13 mouse cellular contexts compared by ENCODE assay signal in the genomic region with DNA sequence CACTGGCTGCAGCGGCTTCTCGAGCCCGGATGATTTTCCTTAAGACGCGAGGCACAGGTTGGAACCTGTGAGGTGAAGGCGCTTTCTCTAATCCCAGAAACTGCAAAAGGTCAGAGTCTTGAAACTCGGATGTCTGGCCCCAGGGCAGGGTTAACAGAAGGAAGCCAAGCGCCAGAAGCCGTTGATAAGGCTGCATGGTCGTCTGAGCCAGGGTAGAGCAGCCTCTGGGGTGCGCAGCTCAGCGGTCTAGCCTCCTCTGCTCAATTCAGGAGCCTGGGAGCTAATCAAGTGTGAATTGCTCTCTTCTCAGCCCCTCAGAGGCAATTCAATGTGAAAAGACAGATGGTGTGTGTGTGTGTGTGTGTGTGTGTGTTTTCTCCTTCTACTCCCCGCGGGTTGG. TPM values are rescaled to one million over a fixed set of nuclear protein-coding genes. Genes with fewer than 3 reads are reported as not detected.
A peak's percentile ranks its signal among the peaks of the same experiment; 100 is the strongest.
DNase-seq lines count a peak whose midpoint lies in the region; ATAC-seq and TF ChIP-seq lines count a peak whose summit lies in the region.
"Had no signal": no experiment of that assay in that cellular context is flagged by ENCODE, and none has a peak within 500 bp of the region (broad histone marks: within the 10 kb centered on the region; RNA-seq: fewer than 3 reads in every experiment).

A gene (minus strand): TSS at position 317 of the 400 bp plus-strand sequence.

- H3K27ac ChIP-seq in midbrain, postnatal 0 days (ENCODE audit: low read depth, low read length) = no peak within 1 kb of the TSS
- no peak within 1 kb of the TSS for H3K27ac ChIP-seq in midbrain, embryonic 15.5 days
- H3K27ac ChIP-seq: hindbrain, embryonic 10.5 days; limb, embryonic 15.5 days had no signal

- 72% methylated on average over 14 of the region's 14 CpGs for WGBS in midbrain, postnatal 0 days
- 63% methylated on average over 14 of the region's 14 CpGs for WGBS in midbrain, embryonic 15.5 days

- no peak within 1 kb of the TSS for H3K4me3 ChIP-seq in midbrain, postnatal 0 days (ENCODE audit: low read depth, low read length)
- no peak within 1 kb of the TSS for H3K4me3 ChIP-seq in midbrain, embryonic 15.5 days
- H3K4me3 ChIP-seq: hindbrain, embryonic 10.5 days; limb, embryonic 15.5 days had no signal

- H3K4me1 ChIP-seq in midbrain, postnatal 0 days (ENCODE audit: insufficient read depth, low read length) = no peaks in the 10 kb centered on the region
- H3K4me1 ChIP-seq in midbrain, embryonic 15.5 days = no peaks in the 10 kb centered on the region
- H3K4me1 ChIP-seq: limb, embryonic 15.5 days had no signal

- peak; percentile 64 for DNase-seq in cerebellum, postnatal 10 days
- DNase-seq in cerebellum, adult 11-12 months = no peak
- peak; percentile 22 for DNase-seq in midbrain, postnatal 0 days (ENCODE audit: low spot score)
- peak; percentile 51 for DNase-seq in liver
- DNase-seq in gastrocnemius, postnatal 10 days = no peak
- DNase-seq in thymus, postnatal 4 days = no peak

- no peak for ATAC-seq in midbrain, postnatal 0 days (ENCODE audit: low FRiP score)
- no peak for ATAC-seq in midbrain, embryonic 15.5 days (replicated peaks)
- ATAC-seq in megakaryocyte-erythroid progenitor cell, adult 5-6 weeks (replicated peaks; ENCODE audit: low FRiP score, low TSS enrichment, poor library complexity, severe bottlenecking) = peak; percentile 82

- H3K9me3 ChIP-seq in midbrain, postnatal 0 days (ENCODE audit: low read length) = no peaks in the 10 kb centered on the region
- H3K9me3 ChIP-seq in midbrain, embryonic 15.5 days = no peaks in the 10 kb centered on the region
- H3K9me3 ChIP-seq: G1E; hindbrain, embryonic 10.5 days; limb, embryonic 15.5 days had no signal

- no peak within 1 kb of the TSS for H3K4me2 ChIP-seq in midbrain, postnatal 0 days (ENCODE audit: low read depth, low read length, poor library complexity, severe bottlenecking)
- H3K4me2 ChIP-seq in midbrain, embryonic 15.5 days = no peak within 1 kb of the TSS
- H3K4me2 ChIP-seq: limb, embryonic 15.5 days had no signal

- no peak within 1 kb of the TSS for H3K9ac ChIP-seq in midbrain, postnatal 0 days (replicated peaks; ENCODE audit: low read length, poor library complexity, severe bottlenecking)
- no peak within 1 kb of the TSS for H3K9ac ChIP-seq in midbrain, embryonic 15.5 days
- H3K9ac ChIP-seq: limb, embryonic 15.5 days had no signal

- no peaks in the 10 kb centered on the region for H3K36me3 ChIP-seq in midbrain, postnatal 0 days (ENCODE audit: insufficient read depth, low read length)
- no peaks in the 10 kb centered on the region for H3K36me3 ChIP-seq in midbrain, embryonic 15.5 days (replicated peaks)
- H3K36me3 ChIP-seq: G1E; hindbrain, embryonic 10.5 days; limb, embryonic 15.5 days had no signal

- TF ChIP-seq CTCF in midbrain, postnatal 0 days (IDR thresholded peaks at IDR 0.05) = no peak

- H3K27me3 ChIP-seq in midbrain, postnatal 0 days (ENCODE audit: insufficient read depth, low read length) = no peaks in the 10 kb centered on the region
- no peaks in the 10 kb centered on the region for H3K27me3 ChIP-seq in midbrain, embryonic 15.5 days (replicated peaks)
- H3K27me3 ChIP-seq: limb, embryonic 15.5 days had no signal

RNA-seq across cellular contexts. Expression of the gene that starts here (rescaled TPM):
- not detected in 2 replicates for total RNA-seq in midbrain, postnatal 0 days (2014; rRNA removed)
- not detected in 2 replicates for polyA plus RNA-seq in midbrain, postnatal 0 days (2015; fragmentation: Nextera tagmentation; extraction: Ambion mirVana)
- polyA plus RNA-seq in midbrain, embryonic 15.5 days (2015; fragmentation: Nextera tagmentation; extraction: Ambion mirVana) = not detected in 2 replicates
- total RNA-seq in megakaryocyte-erythroid progenitor cell, adult 5-6 weeks (2014; fragmentation: Nextera tagmentation) = 14.1 and 24.4 TPM in 2 replicates
- total RNA-seq in megakaryocyte-erythroid progenitor cell, adult 5-6 weeks (2017) = 9.7 and 15.2 TPM in 2 replicates
- total RNA-seq in gastrocnemius, postnatal 10 days (2021) = not detected
- total RNA-seq: layer of hippocampus, postnatal 25 days had no signal
- polyA plus RNA-seq: hindbrain, embryonic 10.5 days; kidney, embryonic 16.5 days had no signal

Comparison
In these comparisons a context has a peak if more than half of its experiments do, and no peak if none do; other contexts are left out.
1. RNA of the gene that starts here (total RNA-seq): 9.7 to 24.4 TPM in megakaryocyte-erythroid progenitor cell, adult 5-6 weeks; not detected in gastrocnemius, postnatal 10 days and not detected in midbrain, postnatal 0 days; every median in the first group is over 10 times any median in the second.
2. DNase-seq: peak in cerebellum, postnatal 10 days (2 of 2) and liver (single experiment); none in cerebellum, adult 11-12 months (single experiment), gastrocnemius, postnatal 10 days (single experiment) and thymus, postnatal 4 days (single experiment).
3. Peak in DNase-seq in midbrain, postnatal 0 days; RNA of the gene not detected or under 1 TPM.